Mouse (Mus musculus) embryonic facial prominence, embryonic 13.5 days (tissue): ENCODE measurements at regions not wholly inside any gene's neighbourhood (a gene's known extent, or its start where the extent isn't known, plus 50 kb on each side); places are given as distances from the start of the nearest gene placed in this dataset.

Experiments used
- ATAC-seq: fragments of 200-750 bp; cut with Nextera tagmentation; 2 replicates; pipeline ENCODE4 v1.8.0; 2017; ENCODE audit warnings: low read depth; ENCODE audit not compliant: insufficient number of reproducible peaks, insufficient read depth, low FRiP score, low TSS enrichment
- H3K27ac ChIP-seq: fragments of 300-500 bp; sonication (generic); 2 replicates; pipeline ENCODE4 v1.5.1; 2015; ENCODE audit warnings: moderate library complexity, mild to moderate bottlenecking, inconsistent platforms
- H3K27me3 ChIP-seq: fragments of 300-500 bp; sonication (generic); 2 replicates; pipeline ENCODE4 v1.6.1; 2015; ENCODE audit warnings: mild to moderate bottlenecking, inconsistent platforms
- H3K36me3 ChIP-seq: fragments of 300-500 bp; sonication (generic); 2 replicates; pipeline ENCODE4 v1.6.1; 2015; ENCODE audit warnings: mild to moderate bottlenecking, inconsistent platforms
- H3K4me1 ChIP-seq: fragments of 300-500 bp; sonication (generic); 2 replicates; pipeline ENCODE4 v1.6.1; 2015; ENCODE audit warnings: inconsistent platforms
- H3K4me2 ChIP-seq: fragments of 300-500 bp; sonication (generic); 2 replicates; pipeline ENCODE4 v1.6.1; 2015; ENCODE audit warnings: moderate library complexity, mild to moderate bottlenecking, inconsistent platforms
- H3K4me3 ChIP-seq: fragments of 300-500 bp; sonication (generic); 2 replicates; pipeline ENCODE4 v1.5.1; 2015; ENCODE audit warnings: mild to moderate bottlenecking, inconsistent platforms
- H3K9ac ChIP-seq: fragments of 300-500 bp; sonication (generic); 2 replicates; pipeline ENCODE4 v1.6.1; 2015; ENCODE audit warnings: mild to moderate bottlenecking, inconsistent platforms
- H3K9me3 ChIP-seq: fragments of 300-500 bp; sonication (generic); 2 replicates; pipeline ENCODE4 v1.6.1; 2016; ENCODE audit warnings: inconsistent platforms
- WGBS: fragments of 180-500 bp; shearing (Covaris S2); methylation state at CpG from one replicate; pipeline ENCODE4 v1.1.7; 2015; ENCODE audit warnings: mixed read lengths; 5-methylcytosine and 5-hydroxymethylcytosine counted together

DNA sequence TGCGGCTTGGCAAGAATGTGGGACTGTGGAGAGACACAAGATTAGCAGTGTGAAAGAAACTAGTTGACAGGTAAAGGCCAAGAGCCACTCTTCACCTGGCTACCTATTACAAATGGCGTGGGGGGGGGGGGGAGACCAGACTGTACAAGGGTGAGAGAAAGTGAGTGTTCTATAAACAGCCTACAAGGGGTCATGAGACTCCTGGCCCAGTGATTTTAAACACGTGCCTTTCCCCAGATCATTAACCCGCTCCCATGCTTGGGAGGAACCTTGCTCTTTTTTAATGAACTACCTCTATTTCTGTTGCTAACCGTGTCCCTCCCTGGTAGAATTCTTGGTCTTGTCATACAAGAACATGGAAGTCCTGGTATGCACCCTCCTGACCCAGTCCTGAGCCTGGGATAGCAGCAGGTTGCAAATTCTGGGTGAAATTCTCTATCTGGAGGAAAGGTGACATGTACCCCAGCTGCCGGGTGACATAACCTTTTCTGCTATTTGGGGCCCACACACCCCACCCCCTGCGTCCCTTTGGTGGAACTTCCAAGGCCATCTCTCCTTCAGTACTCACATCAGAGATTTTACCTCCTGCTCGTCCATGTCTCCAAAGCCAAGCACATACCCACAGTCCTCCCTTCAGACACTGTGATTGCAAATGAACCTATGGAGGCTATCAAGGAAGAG, 340.8 kb upstream of the Hs6st1 start:
- Histone ChIP-seq H3K4me3 (no peak overlapping the region), H3K36me3 (no peaks in the 10 kb centered on the region), H3K9ac (no peak overlapping the region), H3K27ac (no peak overlapping the region), H3K9me3 (no peaks in the 10 kb centered on the region), H3K4me2 (no peak overlapping the region), H3K27me3 (no peaks in the 10 kb centered on the region), H3K4me1 (no peaks in the 10 kb centered on the region)
- 89% methylated on average over 8 of the region's 8 CpGs for WGBS
- no peak for ATAC-seq

DNA sequence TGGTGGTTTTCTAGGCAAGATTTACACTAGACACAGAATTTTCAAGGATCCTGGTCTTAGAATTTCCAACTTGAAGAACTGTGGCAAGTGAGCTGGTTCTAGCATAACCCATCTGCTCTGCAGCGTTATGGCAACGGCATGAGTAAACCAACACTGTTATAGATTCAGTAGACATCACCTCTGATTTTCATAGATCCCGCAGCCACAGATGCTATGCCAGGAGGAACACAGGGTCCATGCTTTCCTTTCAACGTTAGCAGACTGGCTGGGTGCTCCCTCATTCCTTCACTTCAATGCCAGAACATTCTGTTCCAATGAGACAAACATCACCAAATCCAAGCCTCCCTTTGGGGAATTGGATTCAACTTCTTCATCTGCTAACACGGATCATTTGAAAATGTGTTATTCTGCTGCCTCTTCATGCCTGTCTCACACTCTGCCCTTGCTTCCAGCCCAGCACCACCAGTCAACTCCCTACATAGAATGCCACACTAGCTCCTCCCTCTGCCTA, 338.4 kb upstream of the Hs6st1 start:
- no peaks in the 10 kb centered on the region for H3K9me3 ChIP-seq
- H3K36me3 ChIP-seq = no peaks in the 10 kb centered on the region
- no peak for ATAC-seq
- no peaks in the 10 kb centered on the region for H3K27me3 ChIP-seq
- H3K9ac ChIP-seq = no peak overlapping the region
- H3K27ac ChIP-seq = no peak overlapping the region
- H3K4me1 ChIP-seq = no peaks in the 10 kb centered on the region
- 85% methylated on average over 5 of the region's 5 CpGs for WGBS
- no peak overlapping the region for H3K4me3 ChIP-seq
- H3K4me2 ChIP-seq = no peak overlapping the region

DNA sequence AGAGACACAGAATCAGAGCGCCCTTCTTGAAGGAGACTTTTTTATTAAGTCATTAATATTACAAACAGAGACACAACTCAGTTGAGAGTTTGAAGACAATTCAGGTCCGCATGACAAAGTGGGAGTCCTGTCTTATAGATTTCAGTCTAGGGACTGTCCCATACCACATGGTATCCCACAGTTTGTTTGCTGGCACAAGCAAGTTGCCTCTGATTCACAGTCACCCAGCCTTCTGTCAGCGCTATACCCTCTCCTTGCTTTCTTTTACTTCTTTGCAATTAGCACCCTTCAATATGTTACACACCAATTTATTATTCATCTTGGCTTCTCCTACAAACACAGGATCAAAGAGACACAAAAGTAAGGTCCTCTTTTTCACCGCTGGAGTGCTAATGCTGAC, 337.9 kb upstream of the Hs6st1 start:
- Histone ChIP-seq H3K4me2 (no peak overlapping the region), H3K27ac (no peak overlapping the region), H3K36me3 (no peaks in the 10 kb centered on the region), H3K4me1 (no peaks in the 10 kb centered on the region), H3K9ac (no peak overlapping the region), H3K27me3 (no peaks in the 10 kb centered on the region), H3K9me3 (no peaks in the 10 kb centered on the region), H3K4me3 (no peak overlapping the region)
- WGBS = 83% methylated on average over 4 of the region's 4 CpGs
- ATAC-seq = no peak

DNA sequence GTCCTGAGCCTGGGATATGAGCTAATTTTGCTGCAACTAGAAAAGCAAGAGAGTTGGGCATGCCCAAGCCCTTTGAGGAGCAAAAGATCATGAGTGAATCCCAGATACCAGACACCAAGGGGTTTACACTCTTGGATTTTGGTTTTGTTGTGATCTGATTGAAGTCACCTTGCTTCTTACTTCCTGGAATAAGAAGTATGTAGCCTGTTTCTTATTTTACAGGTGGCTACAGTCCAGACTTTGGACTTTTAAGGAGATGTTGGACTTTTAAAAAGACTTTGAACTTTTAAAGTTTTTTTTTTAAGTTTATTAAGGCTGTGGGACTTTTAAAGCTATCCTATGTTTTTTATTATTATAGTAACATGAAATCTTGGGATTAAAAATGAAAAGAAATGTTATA, 332.0 kb upstream of the Hs6st1 start:
- no peak for ATAC-seq
- Histone ChIP-seq H3K36me3 (no peaks in the 10 kb centered on the region), H3K4me1 (no peaks in the 10 kb centered on the region), H3K4me2 (no peak overlapping the region), H3K27ac (no peak overlapping the region), H3K9me3 (no peaks in the 10 kb centered on the region), H3K9ac (no peak overlapping the region), H3K27me3 (no peaks in the 10 kb centered on the region), H3K4me3 (no peak overlapping the region)

DNA sequence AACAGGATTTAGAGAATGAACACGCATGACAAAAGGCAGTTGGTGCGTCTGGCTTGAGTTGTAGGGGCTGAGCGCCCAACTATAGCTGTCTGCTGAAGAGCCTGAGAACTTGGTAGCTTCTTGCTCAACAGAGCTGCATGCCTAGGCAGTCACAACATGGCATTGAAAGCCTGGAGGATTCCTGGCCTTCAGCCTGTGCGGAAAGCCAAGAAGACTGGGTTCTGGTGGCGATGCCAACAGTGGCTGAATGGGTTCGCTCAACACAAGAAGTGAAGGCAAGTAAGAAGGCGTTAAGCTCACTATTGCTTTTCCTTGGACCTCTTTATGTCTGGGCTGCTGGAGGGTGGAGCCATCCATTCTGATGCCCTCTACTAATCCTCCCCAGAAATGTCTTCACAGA, 318.6 kb upstream of the Hs6st1 start:
- no peak for ATAC-seq
- H3K27me3 ChIP-seq = no peaks in the 10 kb centered on the region
- H3K27ac ChIP-seq = no peak overlapping the region
- no peak overlapping the region for H3K9ac ChIP-seq
- H3K4me2 ChIP-seq = no peak overlapping the region
- no peaks in the 10 kb centered on the region for H3K9me3 ChIP-seq
- H3K4me3 ChIP-seq = no peak overlapping the region
- no peaks in the 10 kb centered on the region for H3K36me3 ChIP-seq
- WGBS = 92% methylated on average over 7 of the region's 7 CpGs
- H3K4me1 ChIP-seq = no peaks in the 10 kb centered on the region

DNA sequence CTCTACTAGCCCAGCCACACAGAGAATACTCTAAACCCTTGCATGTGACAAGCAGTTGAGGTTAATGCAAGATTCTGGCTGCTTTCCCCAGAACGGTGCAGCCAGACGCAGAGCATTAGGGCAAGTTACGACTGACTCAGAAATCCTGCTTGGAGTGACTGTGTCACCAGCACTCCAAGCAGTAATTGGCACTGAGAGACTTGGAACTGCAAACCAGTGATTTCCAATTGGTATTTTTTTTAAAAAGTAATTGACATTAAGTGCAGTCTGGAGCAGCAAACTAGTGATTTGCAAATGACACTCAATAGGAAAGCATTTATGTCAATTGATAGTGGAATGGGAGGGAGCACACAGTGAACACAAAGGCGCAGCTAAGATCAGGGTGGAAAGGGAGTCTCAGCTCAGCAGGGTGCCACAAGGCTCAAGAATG, 318.1 kb upstream of the Hs6st1 start:
- Histone ChIP-seq H3K36me3 (no peaks in the 10 kb centered on the region), H3K27ac (no peak overlapping the region), H3K27me3 (no peaks in the 10 kb centered on the region), H3K9me3 (no peaks in the 10 kb centered on the region), H3K4me3 (no peak overlapping the region), H3K4me1 (no peaks in the 10 kb centered on the region), H3K9ac (no peak overlapping the region), H3K4me2 (no peak overlapping the region)
- no peak for ATAC-seq
- 21% methylated on average over 4 of the region's 4 CpGs for WGBS

DNA sequence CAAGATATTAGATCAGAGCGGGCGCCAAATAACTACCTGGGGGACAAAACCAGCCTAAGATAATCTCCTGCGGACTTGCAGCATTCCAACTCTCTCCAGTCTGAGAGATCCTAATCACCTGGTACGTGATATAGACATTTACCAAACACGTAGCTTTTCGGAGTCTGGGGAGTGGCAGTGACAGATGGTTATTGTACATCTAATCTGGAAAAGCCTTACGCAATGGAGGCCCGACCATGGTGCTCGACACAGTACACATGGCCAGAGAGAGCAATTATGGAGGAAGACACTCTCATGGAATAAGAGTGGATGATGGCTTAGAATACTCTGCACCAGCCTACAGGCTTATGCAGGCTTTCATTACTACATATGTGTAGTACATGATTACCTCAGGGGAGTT, 315.6 kb upstream of the Hs6st1 start:
- WGBS = 86% methylated on average over 9 of the region's 9 CpGs
- Histone ChIP-seq H3K4me2 (no peak overlapping the region), H3K4me3 (no peak overlapping the region), H3K9me3 (no peaks in the 10 kb centered on the region), H3K9ac (no peak overlapping the region), H3K27ac (no peak overlapping the region), H3K36me3 (no peaks in the 10 kb centered on the region), H3K4me1 (no peaks in the 10 kb centered on the region), H3K27me3 (no peaks in the 10 kb centered on the region)
- ATAC-seq = no peak

DNA sequence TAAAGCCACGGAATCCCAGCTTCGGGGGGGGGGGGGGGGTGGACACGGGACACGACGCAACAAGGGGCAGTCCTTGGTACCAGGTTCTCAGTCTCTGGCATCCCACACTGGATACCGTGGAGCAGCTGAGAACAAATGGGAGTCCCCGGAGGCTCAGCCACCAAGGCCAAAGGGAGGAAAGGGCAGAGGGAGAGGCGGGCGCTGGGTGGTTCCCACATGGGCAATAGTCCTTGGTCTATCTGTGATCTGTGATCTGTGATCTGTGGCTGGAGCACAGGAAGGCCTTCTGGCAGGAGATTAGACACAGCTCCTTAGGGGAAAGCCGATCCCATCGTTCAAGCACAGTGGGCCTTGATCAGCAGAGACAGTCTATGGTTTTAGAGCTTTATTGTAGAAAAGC, 314.0 kb upstream of the Hs6st1 start:
- no peak overlapping the region for H3K4me3 ChIP-seq
- peaks cover 4% of the 10 kb centered on the region; the same call in 1 of the 2 replicates for H3K4me1 ChIP-seq
- 82% methylated on average over 11 of the region's 11 CpGs for WGBS
- ATAC-seq = no peak
- no peak overlapping the region for H3K4me2 ChIP-seq
- H3K9me3 ChIP-seq = no peaks in the 10 kb centered on the region
- H3K27me3 ChIP-seq = no peaks in the 10 kb centered on the region
- no peaks in the 10 kb centered on the region for H3K36me3 ChIP-seq
- no peak overlapping the region for H3K9ac ChIP-seq
- H3K27ac ChIP-seq = no peak overlapping the region

DNA sequence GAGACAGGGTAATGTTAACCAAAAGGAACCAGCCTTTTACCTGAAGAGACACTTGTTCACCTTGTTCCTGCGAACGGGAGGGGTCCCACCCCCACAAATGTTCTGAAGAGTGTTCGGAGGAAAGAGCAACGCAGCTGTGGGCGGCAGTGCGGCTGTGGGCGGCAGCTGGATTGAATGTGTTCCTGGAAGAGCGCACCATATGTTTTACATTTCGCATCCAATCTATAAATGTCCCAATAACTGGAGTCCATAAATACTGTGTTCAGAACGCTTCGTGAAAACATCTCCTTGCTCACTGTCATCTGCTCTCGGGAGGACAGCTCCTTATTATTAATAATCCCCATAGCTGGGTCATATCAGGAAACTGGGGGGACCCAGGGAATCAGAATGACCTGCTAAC, 309.2 kb upstream of the Hs6st1 start:
- H3K9ac ChIP-seq = no peak overlapping the region
- 46% methylated on average over 12 of the region's 12 CpGs for WGBS
- no peak overlapping the region for H3K4me3 ChIP-seq
- peak overlapping the region; percentile 35; the same call in 1 of the 2 replicates for H3K4me2 ChIP-seq
- peaks cover 12% of the 10 kb centered on the region; the same call in 1 of the 2 replicates for H3K4me1 ChIP-seq
- H3K36me3 ChIP-seq = no peaks in the 10 kb centered on the region
- ATAC-seq = no peak
- no peaks in the 10 kb centered on the region for H3K27me3 ChIP-seq
- H3K27ac ChIP-seq = 0 out of 2 replicates have a peak overlapping the region, but pooled peaks have one; percentile 11
- no peaks in the 10 kb centered on the region for H3K9me3 ChIP-seq

DNA sequence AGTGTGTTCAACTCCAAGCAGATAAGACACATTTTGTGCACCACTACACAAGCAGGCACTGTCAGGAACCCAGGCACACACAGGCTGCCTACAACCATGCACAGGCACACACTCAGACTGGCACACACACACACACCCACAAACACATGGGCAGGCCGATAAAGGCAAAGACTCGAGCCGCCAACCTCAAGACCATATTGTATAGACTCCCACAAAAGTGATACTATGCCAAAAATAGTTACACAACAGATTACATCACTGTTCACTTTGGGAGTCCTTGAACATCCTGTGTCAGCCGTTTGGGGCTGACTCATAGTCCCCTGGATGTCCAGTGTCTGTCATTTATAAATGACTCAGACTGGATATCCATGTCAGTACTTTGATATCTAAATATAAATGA, 308.6 kb upstream of the Hs6st1 start:
- 69% methylated on average over 4 of the region's 4 CpGs for WGBS
- Histone ChIP-seq H3K27me3 (no peaks in the 10 kb centered on the region), H3K4me3 (no peak overlapping the region), H3K4me1 (peaks cover 12% of the 10 kb centered on the region; the same call in 1 of the 2 replicates), H3K4me2 (no peak overlapping the region), H3K9ac (no peak overlapping the region), H3K9me3 (no peaks in the 10 kb centered on the region), H3K27ac (0 out of 2 replicates have a peak overlapping the region, but pooled peaks have one; percentile 11), H3K36me3 (no peaks in the 10 kb centered on the region)
- ATAC-seq = 0 out of 2 replicates have a peak, but pooled peaks have one; percentile 46

DNA sequence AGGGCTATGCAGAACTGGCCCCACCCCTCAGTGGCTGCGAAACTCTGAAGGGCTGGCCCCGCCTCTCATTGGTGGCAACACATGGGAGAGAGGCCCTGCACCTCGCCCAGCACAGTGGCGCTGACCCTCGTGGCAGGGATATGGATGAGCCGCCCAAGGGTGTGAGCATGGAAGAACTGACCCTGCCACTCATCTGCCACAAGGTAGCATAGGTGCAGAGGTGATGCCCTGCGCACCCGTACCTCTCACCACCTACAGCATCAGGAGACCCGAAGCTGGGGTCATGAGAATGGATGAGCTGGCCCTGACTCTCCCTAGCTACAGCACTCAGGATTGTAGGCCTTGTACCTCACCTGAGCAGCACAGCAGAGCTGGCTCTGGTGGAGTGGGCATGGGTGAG, 305.1 kb upstream of the Hs6st1 start:
- peaks cover 12% of the 10 kb centered on the region; the same call in 1 of the 2 replicates for H3K4me1 ChIP-seq
- H3K9me3 ChIP-seq = no peaks in the 10 kb centered on the region
- no peak overlapping the region for H3K27ac ChIP-seq
- no peak; the same call in 1 of the 2 replicates for ATAC-seq
- H3K36me3 ChIP-seq = no peaks in the 10 kb centered on the region
- no peak overlapping the region for H3K4me3 ChIP-seq
- 89% methylated on average over 9 of the region's 9 CpGs for WGBS
- no peaks in the 10 kb centered on the region for H3K27me3 ChIP-seq
- no peak overlapping the region for H3K4me2 ChIP-seq
- no peak overlapping the region for H3K9ac ChIP-seq

DNA sequence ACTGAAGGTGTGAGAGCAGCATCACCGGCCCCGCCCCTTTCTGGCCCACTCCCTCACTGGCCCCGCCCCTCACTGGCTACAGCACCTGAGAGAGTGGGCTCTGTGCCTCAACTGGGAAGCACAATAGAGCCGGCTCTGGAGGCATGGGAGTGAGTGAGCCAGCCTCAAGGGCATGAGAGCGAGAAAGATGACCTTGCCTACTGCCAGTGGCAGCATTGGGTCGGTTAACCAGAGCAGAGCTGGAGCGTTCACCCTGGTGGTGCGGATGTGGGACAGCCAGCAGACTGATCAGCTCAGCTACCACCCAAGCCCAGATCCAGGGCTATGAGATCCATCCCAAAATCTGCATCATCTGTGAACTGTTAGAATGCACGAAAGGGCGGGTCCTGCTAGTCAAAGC, 304.7 kb upstream of the Hs6st1 start:
- Histone ChIP-seq H3K9ac (no peak overlapping the region), H3K9me3 (no peaks in the 10 kb centered on the region), H3K27ac (no peak overlapping the region), H3K27me3 (no peaks in the 10 kb centered on the region), H3K4me3 (no peak overlapping the region), H3K36me3 (no peaks in the 10 kb centered on the region), H3K4me1 (peaks cover 12% of the 10 kb centered on the region; the same call in 1 of the 2 replicates), H3K4me2 (no peak overlapping the region)
- 80% methylated on average over 10 of the region's 10 CpGs for whole genome bisulfite sequencing
- no peak for ATAC-seq
